Mouse (Mus musculus) G1E (cell line): ENCODE measurements around the gene Tmem30b.

ENCODE experiments used
- CTCF ChIP-seq: IDR thresholded peaks from 2 replicates; pipeline ENCODE4 v1.5.1; 2012; ENCODE audit warnings: low read depth, low read length, inconsistent platforms, mixed read lengths
- GATA1 ChIP-seq: IDR thresholded peaks from 2 replicates; pipeline ENCODE4 v1.6.1; 2012; ENCODE audit warnings: borderline replicate concordance, low read length, inconsistent platforms, mixed read lengths
- GATA2 ChIP-seq: IDR thresholded peaks from 2 replicates; pipeline ENCODE4 v1.6.1; 2012; ENCODE audit warnings: low read depth, low read length, inconsistent platforms, borderline replicate concordance
- POLR2AphosphoS5 ChIP-seq: IDR thresholded peaks from 2 replicates; pipeline ENCODE4 v1.6.1; 2012; ENCODE audit warnings: low read depth, low read length, inconsistent platforms; ENCODE audit not compliant: insufficient replicate concordance
- TAL1 ChIP-seq: conservative IDR thresholded peaks from 2 replicates; pipeline ENCODE4 v1.6.1; 2012; ENCODE audit warnings: low read depth, low read length, inconsistent platforms, mixed read lengths

DNA sequence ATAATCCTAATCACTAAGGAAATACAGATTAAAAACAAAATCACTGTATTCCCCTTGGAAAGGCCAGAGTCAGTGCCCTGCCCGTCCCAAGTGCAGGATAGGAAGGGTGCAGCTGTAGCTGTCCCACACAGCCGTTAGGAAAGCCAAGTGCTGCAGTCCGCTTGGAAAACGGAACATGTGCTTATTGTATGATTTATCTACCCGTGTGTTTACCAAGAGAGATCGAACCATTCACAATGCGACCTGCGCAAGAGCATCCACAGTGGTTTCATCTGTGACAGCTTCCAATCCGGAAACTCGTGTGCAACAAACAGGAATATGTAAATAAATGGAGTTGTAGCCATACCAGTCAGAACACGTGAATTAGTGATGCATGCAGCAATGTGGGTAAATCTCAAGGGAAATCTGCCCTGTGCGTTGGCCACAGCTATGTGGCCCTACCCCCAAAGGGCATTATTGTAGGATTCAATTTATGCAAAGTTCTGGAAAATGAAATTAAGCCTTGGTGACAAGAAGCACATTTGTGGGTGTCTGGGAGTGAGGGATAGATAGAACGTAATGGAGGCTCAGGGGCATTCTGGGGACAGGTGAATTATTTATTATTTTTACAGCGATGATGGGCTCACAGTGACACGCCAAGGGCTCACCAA, 44.6 kb upstream of the Tmem30b start:
- TF ChIP-seq CTCF (no peak), POLR2AphosphoS5 (no peak), GATA1 (no peak), TAL1 (no peak), GATA2 (no peak)
